11 mouse cellular contexts compared by ENCODE assay signal in genomic region chr9:112119106-112119433, GRCm38 (mm10).
DNase-seq lines count a peak whose midpoint lies in the region; ATAC-seq lines count a peak whose summit lies in the region.
"Had no signal": no experiment of that assay in that cellular context is flagged by ENCODE, and none has a peak within 500 bp of the region (broad histone marks: within the 10 kb centered on the region; RNA-seq: fewer than 3 reads in every experiment).

No protein-coding gene starts in this region.

- H3K36me3 ChIP-seq in kidney, embryonic 16.5 days (ENCODE audit: insufficient read depth, low read length) = no peaks in the 10 kb centered on the region
- no peaks in the 10 kb centered on the region for H3K36me3 ChIP-seq in embryonic facial prominence, embryonic 14.5 days (ENCODE audit: control insufficient read depth, insufficient read depth, low read length)
- no peaks in the 10 kb centered on the region for H3K36me3 ChIP-seq in hindbrain, embryonic 12.5 days
- H3K36me3 ChIP-seq in midbrain, embryonic 13.5 days = no peaks in the 10 kb centered on the region

- peak overlapping the region; percentile 47 for H3K4me2 ChIP-seq in kidney, embryonic 16.5 days (replicated peaks; ENCODE audit: low read depth, low read length)
- peak overlapping the region; percentile 74 for H3K4me2 ChIP-seq in embryonic facial prominence, embryonic 14.5 days (ENCODE audit: low read depth, low read length)
- H3K4me2 ChIP-seq in hindbrain, embryonic 12.5 days (replicated peaks) = peak overlapping the region; percentile 67
- H3K4me2 ChIP-seq in midbrain, embryonic 13.5 days (replicated peaks) = peak overlapping the region; percentile 61

- H3K9me3 ChIP-seq in kidney, embryonic 16.5 days (ENCODE audit: low read length) = no peaks in the 10 kb centered on the region
- H3K9me3 ChIP-seq in embryonic facial prominence, embryonic 14.5 days (ENCODE audit: control insufficient read depth, low read length) = no peaks in the 10 kb centered on the region
- H3K9me3 ChIP-seq in hindbrain, embryonic 12.5 days (replicated peaks) = no peaks in the 10 kb centered on the region
- no peaks in the 10 kb centered on the region for H3K9me3 ChIP-seq in midbrain, embryonic 13.5 days

- H3K4me3 ChIP-seq in kidney, embryonic 16.5 days (ENCODE audit: low read length) = no peak overlapping the region
- H3K4me3 ChIP-seq in embryonic facial prominence, embryonic 14.5 days (ENCODE audit: low read depth, low read length) = peak overlapping the region; percentile 30; the same call in 1 of the 2 replicates
- no peak overlapping the region for H3K4me3 ChIP-seq in hindbrain, embryonic 12.5 days
- peak overlapping the region; percentile 32; the same call in 1 of the 2 replicates for H3K4me3 ChIP-seq in midbrain, embryonic 13.5 days (replicated peaks)

- peaks cover 11% of the 10 kb centered on the region for H3K4me1 ChIP-seq in kidney, embryonic 16.5 days (ENCODE audit: insufficient read depth, low read length)
- peaks cover 7% of the 10 kb centered on the region for H3K4me1 ChIP-seq in embryonic facial prominence, embryonic 14.5 days (ENCODE audit: control insufficient read depth, insufficient read depth, low read length)
- peaks cover 29% of the 10 kb centered on the region for H3K4me1 ChIP-seq in hindbrain, embryonic 12.5 days
- H3K4me1 ChIP-seq in midbrain, embryonic 13.5 days (replicated peaks) = peaks cover 36% of the 10 kb centered on the region

- DNase-seq in kidney, adult 11 months = no peak
- no peak for DNase-seq in embryonic facial prominence, embryonic 14.5 days (ENCODE audit: low spot score)
- no peak for DNase-seq in left cerebral cortex, adult 18-20 months (ENCODE audit: low spot score in 2 of 2)
- no peak for DNase-seq in MN1 (ENCODE audit: low spot score)
- DNase-seq in left cerebral cortex, adult 8-10 months (ENCODE audit: low spot score in 2 of 2) = no peak
- DNase-seq: adrenal gland, adult 2 months; thymus, postnatal 14 days had no signal

- 26% methylated on average over 7 of the region's 7 CpGs for WGBS in kidney, embryonic 16.5 days
- WGBS in embryonic facial prominence, embryonic 14.5 days = 21% methylated on average over 7 of the region's 7 CpGs
- WGBS in hindbrain, embryonic 12.5 days = 18% methylated on average over 7 of the region's 7 CpGs
- 16% methylated on average over 7 of the region's 7 CpGs for WGBS in midbrain, embryonic 13.5 days

- no peak overlapping the region for H3K9ac ChIP-seq in kidney, embryonic 16.5 days (replicated peaks; ENCODE audit: low read length)
- H3K9ac ChIP-seq in embryonic facial prominence, embryonic 14.5 days (ENCODE audit: low read depth, low read length) = 0 out of 2 replicates have a peak overlapping the region, but pooled peaks have one; percentile 9
- no peak overlapping the region for H3K9ac ChIP-seq in hindbrain, embryonic 12.5 days
- peak overlapping the region; percentile 32; the same call in 1 of the 2 replicates for H3K9ac ChIP-seq in midbrain, embryonic 13.5 days (replicated peaks)

- H3K27me3 ChIP-seq in kidney, embryonic 16.5 days (ENCODE audit: insufficient read depth, low read length) = peaks cover 26% of the 10 kb centered on the region
- H3K27me3 ChIP-seq in embryonic facial prominence, embryonic 14.5 days (replicated peaks; ENCODE audit: control insufficient read depth, insufficient read depth, low read length) = no peaks in the 10 kb centered on the region
- peaks cover 14% of the 10 kb centered on the region for H3K27me3 ChIP-seq in hindbrain, embryonic 12.5 days
- H3K27me3 ChIP-seq in midbrain, embryonic 13.5 days = peaks cover 3% of the 10 kb centered on the region

- H3K27ac ChIP-seq in kidney, embryonic 16.5 days (ENCODE audit: low read length) = no peak overlapping the region
- no peak overlapping the region for H3K27ac ChIP-seq in embryonic facial prominence, embryonic 14.5 days (replicated peaks; ENCODE audit: low read depth, low read length)
- no peak overlapping the region for H3K27ac ChIP-seq in hindbrain, embryonic 12.5 days
- peak overlapping the region; percentile 45; the same call in 1 of the 2 replicates for H3K27ac ChIP-seq in midbrain, embryonic 13.5 days
- H3K27ac ChIP-seq: macrophage had no signal

- no peak for ATAC-seq in kidney, embryonic 16.5 days (ENCODE audit: low FRiP score, low TSS enrichment)
- ATAC-seq in embryonic facial prominence, embryonic 14.5 days (ENCODE audit: low read depth) = 0 out of 2 replicates have a peak, but pooled peaks have one; percentile 34
- no peak for ATAC-seq in hindbrain, embryonic 12.5 days (ENCODE audit: low FRiP score)
- peak; percentile 62 for ATAC-seq in midbrain, embryonic 13.5 days

Comparison
In these comparisons a context has a peak if more than half of its experiments do, and no peak if none do; other contexts are left out.
1. ATAC-seq: peak in embryonic facial prominence, embryonic 14.5 days (single experiment) and midbrain, embryonic 13.5 days (single experiment); none in kidney, embryonic 16.5 days (single experiment) and hindbrain, embryonic 12.5 days (single experiment).
2. H3K4me3 ChIP-seq: peak in embryonic facial prominence, embryonic 14.5 days (single experiment) and midbrain, embryonic 13.5 days (single experiment); none in kidney, embryonic 16.5 days (single experiment) and hindbrain, embryonic 12.5 days (single experiment).
3. H3K9ac ChIP-seq: peak in embryonic facial prominence, embryonic 14.5 days (single experiment) and midbrain, embryonic 13.5 days (single experiment); none in kidney, embryonic 16.5 days (single experiment) and hindbrain, embryonic 12.5 days (single experiment).
4. Peak in every context shown above with its lines, with median percentiles within 50 percentile points of each other: H3K4me2 ChIP-seq.